Mouse (Mus musculus) adrenal gland, postnatal 10 days (tissue): ENCODE results near the gene Gm49373. TPM values are rescaled to one million over a fixed set of nuclear protein-coding genes. Genes with fewer than 3 reads are reported as not detected.

Experiments used
- DNase-seq: peaks from one replicate; pipeline ENCODE4 v3.0.0; 2021; ENCODE audit warnings: mixed read lengths
- long read RNA-seq, 2 experiments: library from polyadenylated mRNA; stranded (forward); transcript quantifications; one replicate each; pipeline ENCODE4 v2.0.0; 2021
- total RNA-seq, 2 experiments: library from RNA; stranded (reverse); gene quantifications; 2 replicates each; pipeline ENCODE4 v1.2.3; 2021

The Gm49373 gene
- under 1 TPM; 0.45 to 0.51 TPM for total RNA-seq
- long read RNA-seq, experiment 1: 0 reads
- long read RNA-seq, experiment 2: 0 reads

- DNase-seq: peak; percentile 93
Observed at GRCm38 (mm10) chr9:21073044-21073840, at the start of gene Gm49373, which contains the start of gene Fdx1l. Gene Gm49373 (minus strand): TSS chr9:21073096. Gene Fdx1l (minus strand): TSS chr9:21073614.

GRCm38 (mm10) chr9:21121483-21121882, 48.6 kb upstream of the Gm49373 start:
- DNase-seq: no peak

DNA sequence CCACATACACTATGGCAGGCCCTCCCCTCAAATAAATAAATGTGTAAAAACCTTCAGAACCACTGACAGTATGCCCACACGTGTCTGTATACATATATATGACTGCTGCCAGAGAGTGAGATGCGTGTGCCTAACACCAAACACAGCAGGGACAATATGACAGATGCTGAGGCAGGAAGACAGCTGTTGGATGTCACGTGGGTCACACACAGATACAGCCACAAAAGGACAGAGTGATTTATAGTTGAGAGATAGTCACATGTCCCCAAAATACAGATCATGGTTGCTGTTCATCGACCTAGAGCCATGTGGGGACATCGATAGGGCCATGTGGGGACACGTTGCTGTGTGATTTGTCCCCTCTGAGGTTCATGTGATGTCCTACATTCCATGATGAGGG, 44.2 kb upstream of the Gm49373 start:
- no peak for DNase-seq

GRCm38 (mm10) chr9:21115105-21115504, 42.2 kb upstream of the Gm49373 start:
- no peak for DNase-seq

DNA sequence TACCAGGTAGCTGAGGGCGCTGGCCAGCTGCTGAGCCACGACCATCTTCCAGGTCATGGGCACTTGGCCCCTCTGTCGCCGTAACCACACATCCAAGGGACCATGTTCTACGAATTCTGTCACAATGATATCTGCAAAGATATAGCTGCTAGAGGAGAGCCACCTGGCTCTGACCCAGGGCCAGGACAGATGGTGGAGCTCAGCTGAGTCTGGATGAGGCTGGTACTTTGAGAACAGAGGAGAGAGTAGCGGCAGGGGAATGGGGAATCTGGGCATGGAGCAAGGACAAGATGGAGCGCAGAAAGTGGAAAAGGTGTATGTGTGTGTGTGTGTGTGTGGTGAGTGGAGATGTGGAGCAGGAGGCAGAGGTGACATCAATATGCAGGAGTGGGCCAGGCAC, 41.3 kb upstream of the Gm49373 start:
- no peak for DNase-seq

- DNase-seq: no peak
Observed at GRCm38 (mm10) chr9:21113751-21114150, 40.9 kb upstream of the Gm49373 start.

DNA sequence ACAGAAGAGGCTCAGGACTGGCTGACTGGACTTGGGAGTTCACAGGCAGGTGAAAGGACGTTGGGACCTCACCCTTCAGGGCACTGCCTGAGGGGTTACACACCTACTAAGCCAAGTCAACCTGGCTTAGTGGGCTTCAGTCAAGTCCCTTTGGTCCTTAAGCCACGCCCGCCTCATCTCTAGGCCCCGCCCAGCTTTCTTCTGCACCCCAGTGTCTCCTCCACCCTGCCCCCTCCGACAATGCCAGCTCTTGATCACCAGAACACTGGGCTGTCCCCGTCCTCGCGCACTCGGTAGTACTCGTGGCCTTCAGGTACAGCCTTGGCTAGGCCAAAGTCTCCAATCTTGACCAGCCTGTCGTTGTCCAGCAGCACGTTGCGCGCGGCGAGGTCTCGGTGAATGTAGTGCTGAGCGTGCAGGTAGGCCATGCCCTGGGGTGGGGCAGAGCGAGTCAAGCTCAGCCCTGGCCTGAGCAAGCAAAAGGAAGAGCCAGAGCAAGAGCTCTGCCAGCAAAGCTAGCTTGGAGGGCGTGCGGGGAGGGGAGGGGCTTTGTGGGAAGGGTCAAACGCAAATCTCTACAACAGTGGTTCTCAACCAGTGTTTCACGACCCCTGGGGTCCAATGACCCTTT, 34.8 kb upstream of the Gm49373 start:
- no peak for DNase-seq

DNA sequence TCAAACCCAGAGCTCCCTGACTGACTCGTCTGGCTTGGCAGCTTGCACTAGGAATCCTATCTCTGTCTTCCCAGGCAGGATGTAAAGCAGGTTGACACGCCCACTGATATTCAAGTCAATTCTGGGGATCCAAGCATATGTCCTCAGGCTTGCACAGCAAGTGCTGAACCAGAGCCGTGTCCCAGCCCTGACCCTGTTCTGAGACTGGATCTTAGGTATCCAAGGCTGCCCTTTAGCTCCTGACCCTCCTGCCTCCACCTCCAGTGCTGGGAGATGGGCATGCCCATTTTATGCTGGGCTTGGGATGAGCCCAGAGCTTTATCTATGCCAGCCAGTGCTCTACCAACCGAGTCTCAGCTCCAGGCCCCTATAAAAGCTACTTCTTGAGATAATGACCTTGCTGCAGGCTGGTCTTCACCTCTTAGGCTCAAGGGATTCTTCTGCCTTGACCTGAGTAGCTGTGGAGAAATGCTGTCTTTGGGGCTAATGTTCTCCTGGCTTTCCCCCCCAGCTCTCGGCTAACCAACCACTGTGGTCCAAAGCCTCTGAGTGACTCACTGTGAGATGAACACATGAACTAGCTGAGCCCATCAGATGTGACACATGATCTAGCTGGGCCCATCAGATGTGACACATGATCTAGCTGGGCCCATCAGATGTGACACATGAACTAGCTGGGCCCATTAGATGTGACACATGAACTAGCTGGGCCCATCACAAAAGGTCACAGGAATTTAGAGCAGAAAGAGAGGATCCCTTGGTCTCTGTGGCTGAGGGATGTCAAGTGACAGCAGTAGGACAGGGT, 33.1 kb upstream of the Gm49373 start:
- DNase-seq: no peak

DNA sequence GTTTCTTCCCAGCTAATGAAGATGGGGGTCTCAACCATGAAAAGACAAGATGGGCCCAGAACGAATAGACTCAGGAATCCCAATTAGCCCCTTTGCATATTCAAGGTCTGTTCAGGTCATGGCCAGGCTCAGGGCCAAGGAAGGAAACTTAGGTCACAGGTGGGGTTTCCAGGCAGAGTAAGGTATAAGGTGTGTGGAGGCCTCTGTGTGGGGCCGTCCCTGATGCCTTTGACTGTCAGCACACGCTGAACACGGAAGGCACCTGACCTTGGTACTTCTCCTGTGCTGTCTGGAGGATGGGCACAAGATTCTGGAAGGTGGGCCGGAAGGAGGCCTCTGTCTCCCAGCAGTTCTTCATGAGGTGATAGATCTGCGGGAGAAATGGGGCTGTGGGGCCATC, 31.9 kb upstream of the Gm49373 start:
- DNase-seq: no peak

- no peak for DNase-seq
Observed at GRCm38 (mm10) chr9:21102076-21102475, 29.2 kb upstream of the Gm49373 start.

- no peak for DNase-seq
Observed at GRCm38 (mm10) chr9:21100447-21101161, 27.7 kb upstream of the Gm49373 start.

- DNase-seq: no peak
Observed at GRCm38 (mm10) chr9:21097793-21098192, 24.9 kb upstream of the Gm49373 start.

- DNase-seq: no peak
Observed at GRCm38 (mm10) chr9:21095958-21096357, 23.1 kb upstream of the Gm49373 start.

DNA sequence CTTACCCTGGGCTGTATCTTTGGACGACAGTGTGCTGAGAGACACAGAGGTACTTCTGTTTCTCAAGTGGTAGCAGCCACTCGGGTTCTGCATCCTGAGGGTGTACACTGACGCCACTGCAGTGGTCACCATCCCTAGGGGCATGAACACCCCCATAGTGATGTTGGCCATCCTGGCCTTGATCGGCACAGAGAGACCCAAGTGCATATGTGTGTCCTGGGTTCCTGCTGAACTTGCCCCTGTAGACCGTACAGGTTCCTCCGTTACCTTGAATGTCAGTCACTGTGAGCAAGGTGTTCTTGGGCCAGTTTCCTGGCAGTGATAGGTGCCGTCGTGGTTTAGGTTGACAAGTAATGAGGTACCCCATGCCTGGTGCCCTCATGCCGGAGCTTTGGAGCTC, 20.5 kb upstream of the Gm49373 start:
- no peak for DNase-seq

- DNase-seq: peak; percentile 98
Observed at GRCm38 (mm10) chr9:21091707-21092320, 18.9 kb upstream of the Gm49373 start, which contains the start of the genes Gm38431 and Raver1. Gene Gm38431 (minus strand): TSS chr9:21091997. Gene Raver1 (minus strand): TSS chr9:21092008.

- DNase-seq: no peak
Observed at GRCm38 (mm10) chr9:21090972-21091706, 18.2 kb upstream of the Gm49373 start.

- no peak for DNase-seq
Observed at GRCm38 (mm10) chr9:21090537-21090936, 17.6 kb upstream of the Gm49373 start.

DNA sequence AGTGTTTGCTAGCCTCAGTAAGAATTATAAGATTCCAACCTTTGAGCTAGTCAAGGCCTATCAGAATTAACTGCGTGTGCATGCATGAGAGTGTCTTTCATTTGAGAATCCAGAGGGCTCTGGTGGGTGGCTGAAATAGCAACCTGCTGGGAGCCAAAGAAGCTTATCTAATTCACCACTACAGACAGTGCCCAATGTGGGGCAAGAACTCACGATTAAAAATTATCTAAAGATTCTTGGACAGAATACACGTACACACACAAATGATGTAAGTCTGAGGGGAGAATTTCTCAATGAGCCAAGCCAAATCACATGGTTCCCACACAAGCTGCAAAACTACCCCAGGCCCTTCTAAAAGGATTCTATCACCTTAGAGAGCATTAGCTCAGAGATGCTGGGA, 10.4 kb upstream of the Gm49373 start:
- no peak for DNase-seq

- peak; percentile 21 for DNase-seq
Observed at GRCm38 (mm10) chr9:21081127-21081526, 8.2 kb upstream of the Gm49373 start.

DNA sequence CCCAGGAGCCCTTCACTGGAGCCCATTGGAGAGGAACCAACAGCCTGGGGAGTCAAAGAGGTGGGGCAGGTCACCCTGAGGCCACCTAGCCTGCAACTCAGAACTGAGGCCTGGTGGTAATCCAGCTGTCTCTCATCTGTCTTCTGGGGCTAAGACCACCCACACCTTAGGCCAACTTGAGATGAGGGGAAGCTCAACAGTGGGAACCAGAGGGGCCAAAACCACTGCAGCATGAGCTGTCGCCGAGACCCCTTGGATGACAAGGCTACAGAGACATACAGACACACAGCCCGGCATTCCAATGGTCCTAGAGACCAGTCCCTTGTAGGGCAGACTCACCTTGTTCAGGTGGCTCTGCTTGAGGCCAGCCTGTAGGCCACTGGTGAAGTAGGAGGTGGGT, 2.7 kb upstream of the Gm49373 start:
- DNase-seq: no peak

GRCm38 (mm10) chr9:21074173-21074572, 1.3 kb upstream of the Gm49373 start:
- DNase-seq: no peak
